Mouse (Mus musculus) bone marrow macrophage, adult 2 months (primary cell): ENCODE measurements around the gene Phyhipl. TPM values are rescaled to one million over a fixed set of nuclear protein-coding genes. Genes with fewer than 3 reads are reported as not detected.

Experiments used
- H3K27ac ChIP-seq: 2 replicates; pipeline ENCODE4 v1.5.1; 2012; ENCODE audit warnings: low read depth, low read length; ENCODE audit not compliant: insufficient read depth
- H3K4me1 ChIP-seq: 2 replicates; pipeline ENCODE4 v1.6.1; 2012; ENCODE audit warnings: low read length; ENCODE audit not compliant: control insufficient read depth, insufficient read depth
- H3K4me3 ChIP-seq: 2 replicates; pipeline ENCODE4 v1.5.1; 2012; ENCODE audit warnings: mild to moderate bottlenecking, low read length, moderate library complexity; ENCODE audit not compliant: insufficient read depth
- CTCF ChIP-seq: IDR thresholded peaks from 2 replicates; pipeline ENCODE4 v1.5.1; 2012; ENCODE audit warnings: low read depth, mild to moderate bottlenecking, low read length, moderate library complexity
- POLR2A ChIP-seq: IDR thresholded peaks from 2 replicates; pipeline ENCODE4 v1.6.1; 2012; ENCODE audit warnings: mild to moderate bottlenecking, low read depth, low read length, borderline replicate concordance
- polyA plus RNA-seq: library from polyadenylated mRNA; stranded (reverse); fragments of >200 nt; gene quantifications from 2 replicates; pipeline ENCODE4 v1.2.4, GENCODE M21; 2012; ENCODE audit not compliant: missing spikeins, insufficient read depth, insufficient read length

Phyhipl gene
- polyA plus RNA-seq, 1 experiment: not detected

DNA sequence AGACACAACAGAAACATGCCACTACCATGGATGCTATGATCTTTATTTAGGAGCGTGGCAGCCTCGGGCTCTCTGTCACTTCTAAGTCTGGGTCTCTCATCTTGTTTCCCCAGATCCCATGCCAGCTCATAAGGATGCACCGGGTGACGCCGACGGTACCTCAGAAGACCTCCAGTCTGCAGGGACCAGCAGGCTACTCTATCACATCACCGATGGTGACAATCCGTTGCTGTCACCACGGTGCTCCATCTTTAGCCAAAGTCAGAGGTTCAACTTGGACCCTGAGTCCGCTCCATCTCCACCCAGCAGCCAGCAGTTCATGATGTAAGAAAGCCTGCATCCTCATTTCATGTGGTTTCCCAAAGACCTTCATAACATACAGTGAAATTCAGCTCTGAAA, 121.2 kb downstream of the Phyhipl start:
- no peak overlapping the region for H3K4me3 ChIP-seq
- TF ChIP-seq CTCF: no peak
- no peak for TF ChIP-seq POLR2A
- no peaks in the 10 kb centered on the region for H3K4me1 ChIP-seq
- H3K27ac ChIP-seq: no peak overlapping the region

DNA sequence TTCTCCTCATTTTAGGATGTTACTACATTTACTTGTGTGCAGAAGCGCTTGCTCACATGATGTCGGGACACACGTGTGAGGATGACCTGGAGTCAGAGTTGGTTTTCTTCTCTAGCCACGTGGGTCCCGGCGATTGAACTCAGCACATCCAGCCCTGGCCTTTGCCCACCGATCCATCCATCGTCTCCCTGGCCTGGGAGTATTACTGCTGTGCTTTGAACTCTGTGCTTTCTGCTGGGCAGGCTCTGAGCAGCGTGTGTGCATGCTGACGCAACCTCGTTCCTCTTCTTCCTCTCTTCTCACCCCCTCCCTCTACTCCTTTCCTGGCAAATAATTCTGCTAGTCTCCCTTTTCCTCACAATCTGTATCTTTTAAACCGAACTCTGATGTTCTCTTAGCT, 121.8 kb downstream of the Phyhipl start:
- TF ChIP-seq POLR2A: no peak
- no peak for TF ChIP-seq CTCF
- no peak overlapping the region for H3K4me3 ChIP-seq
- H3K4me1 ChIP-seq: no peaks in the 10 kb centered on the region
- H3K27ac ChIP-seq: no peak overlapping the region

DNA sequence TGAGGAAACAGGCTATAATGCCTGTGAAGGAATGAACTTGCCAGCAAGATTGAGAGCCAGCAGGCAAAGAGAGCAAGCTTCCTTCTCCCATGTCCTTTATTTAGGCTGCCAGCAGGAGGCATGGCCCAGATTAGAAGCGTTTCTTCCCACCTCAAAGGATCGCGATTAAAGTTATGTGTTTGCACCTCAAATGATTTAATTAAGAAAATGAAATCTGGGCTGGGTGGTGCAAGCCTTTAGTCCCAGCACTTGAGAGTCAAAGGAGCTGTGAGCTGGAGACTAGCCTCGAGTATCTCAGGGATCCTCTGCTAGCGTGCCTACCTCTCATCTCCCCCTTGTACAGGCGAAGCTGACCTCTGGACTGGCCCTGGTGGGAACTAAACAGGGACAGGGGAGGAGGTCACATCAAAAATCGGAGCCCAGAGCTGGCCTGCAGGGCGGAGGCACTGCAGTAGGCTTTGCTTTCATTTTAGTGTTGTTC, 122.4 kb downstream of the Phyhipl start:
- Histone ChIP-seq H3K27ac (no peak overlapping the region), H3K4me1 (no peaks in the 10 kb centered on the region), H3K4me3 (no peak overlapping the region)
- TF ChIP-seq CTCF (no peak), POLR2A (no peak)

- no peak overlapping the region for H3K27ac ChIP-seq
- TF ChIP-seq POLR2A: no peak
- no peak for TF ChIP-seq CTCF
- H3K4me1 ChIP-seq: no peaks in the 10 kb centered on the region
- no peak overlapping the region for H3K4me3 ChIP-seq
Observed at GRCm38 (mm10) chr10:70532249-70532648, 123.5 kb downstream of the Phyhipl start.

- H3K4me1 ChIP-seq: no peaks in the 10 kb centered on the region
- TF ChIP-seq POLR2A: no peak
- TF ChIP-seq CTCF: no peak
- H3K4me3 ChIP-seq: no peak overlapping the region
- no peak overlapping the region for H3K27ac ChIP-seq
Observed at GRCm38 (mm10) chr10:70530185-70530823, 125.5 kb downstream of the Phyhipl start.

- Histone ChIP-seq H3K27ac (no peak overlapping the region), H3K4me3 (no peak overlapping the region), H3K4me1 (no peaks in the 10 kb centered on the region)
- no peak for TF ChIP-seq POLR2A
- no peak for TF ChIP-seq CTCF
Observed at GRCm38 (mm10) chr10:70521379-70521778, 134.4 kb downstream of the Phyhipl start.

- no peaks in the 10 kb centered on the region for H3K4me1 ChIP-seq
- TF ChIP-seq CTCF (no peak), POLR2A (no peak)
- no peak overlapping the region for H3K27ac ChIP-seq
- no peak overlapping the region for H3K4me3 ChIP-seq
Observed at GRCm38 (mm10) chr10:70520143-70521131, 135.3 kb downstream of the Phyhipl start.

DNA sequence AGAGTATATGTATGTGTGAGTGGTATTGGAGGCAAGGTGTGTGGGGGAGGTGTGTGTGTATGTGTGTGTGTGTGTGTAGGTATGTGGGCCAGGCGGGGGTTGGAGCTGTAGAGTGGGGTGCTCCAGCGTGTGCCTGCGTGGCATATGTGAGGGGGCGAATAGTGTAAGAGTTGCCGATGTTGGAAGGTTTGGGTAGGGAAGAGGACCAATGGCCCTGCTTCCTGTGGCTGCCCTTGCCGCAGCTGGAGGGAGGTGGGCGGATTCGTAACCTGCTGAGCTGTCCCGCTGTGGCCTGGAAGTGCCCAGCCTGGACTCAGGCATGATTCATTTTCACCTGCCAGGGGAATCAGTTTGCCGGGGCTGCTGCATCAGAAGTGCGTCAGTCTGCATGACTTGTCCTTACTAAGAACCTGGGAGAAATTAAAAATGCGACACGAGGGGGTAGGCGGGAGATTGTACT, 136.1 kb downstream of the Phyhipl start:
- no peaks in the 10 kb centered on the region for H3K4me1 ChIP-seq
- no peak overlapping the region for H3K27ac ChIP-seq
- TF ChIP-seq POLR2A (no peak), CTCF (no peak)
- H3K4me3 ChIP-seq: no peak overlapping the region

DNA sequence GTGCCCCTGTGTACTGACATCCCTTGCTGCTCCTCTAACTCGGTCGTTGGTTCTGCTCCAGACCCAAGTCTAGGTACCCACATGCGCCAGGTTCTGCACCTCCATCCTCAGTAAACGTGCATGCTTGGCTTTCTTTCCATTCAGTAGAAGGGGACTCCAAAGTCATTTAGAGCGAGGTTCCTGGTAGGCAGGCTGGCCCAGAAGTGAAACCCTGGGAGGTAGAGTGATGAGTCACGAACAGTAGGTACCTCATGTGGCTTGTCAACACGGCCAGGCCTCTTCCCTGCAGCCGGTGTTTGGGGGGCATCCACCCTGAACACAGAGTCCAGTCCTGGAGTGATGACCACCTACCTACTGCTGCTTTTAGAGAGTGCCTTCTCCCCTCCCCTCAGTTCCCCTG, 139.1 kb downstream of the Phyhipl start:
- TF ChIP-seq CTCF (no peak), POLR2A (no peak)
- H3K4me3 ChIP-seq: no peak overlapping the region
- H3K4me1 ChIP-seq: no peaks in the 10 kb centered on the region
- no peak overlapping the region for H3K27ac ChIP-seq

DNA sequence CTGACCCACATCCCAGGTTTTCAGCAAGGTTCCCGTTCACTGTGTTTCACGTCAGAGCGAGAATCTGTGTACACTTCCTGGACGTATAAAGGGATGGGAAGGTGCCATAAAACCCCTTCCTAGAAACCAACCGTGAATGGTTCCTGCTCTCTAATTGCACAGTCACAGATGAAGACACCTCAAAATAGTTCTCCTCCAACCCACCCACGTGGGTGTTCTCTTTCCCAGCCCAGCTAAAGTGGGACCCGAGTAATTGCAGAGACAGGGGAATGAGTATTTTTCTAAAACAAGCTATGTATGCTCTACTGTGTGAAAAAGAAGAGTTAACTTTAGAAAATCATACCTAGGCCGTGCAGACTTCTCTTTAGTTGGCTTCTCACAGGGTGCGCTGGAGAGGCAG, 140.9 kb downstream of the Phyhipl start:
- Histone ChIP-seq H3K4me3 (no peak overlapping the region), H3K27ac (no peak overlapping the region), H3K4me1 (no peaks in the 10 kb centered on the region)
- no peak for TF ChIP-seq CTCF
- no peak for TF ChIP-seq POLR2A
